Mouse (Mus musculus) embryonic stem cell, embryonic (primary cell): ENCODE results near the gene Tm7sf2.

ENCODE experiments used
- CTCF ChIA-PET, 4 experiments: fragments of 300-600 bp in 2 of 4; fragments of 350-600 bp in 2 of 4; sonication (Branson Sonifier 250); formaldehyde crosslinking; loops; one replicate each; lab custom pipeline; 2022; ENCODE audit warnings: inconsistent platforms in 2 of 4; lab: Charles Lee
- POLR2A ChIA-PET, 4 experiments: fragments of 300-600 bp in 2 of 4; fragments of 350-600 bp in 2 of 4; sonication (Branson Sonifier 250); formaldehyde crosslinking; loops; one replicate each; lab custom pipeline; 2022; ENCODE audit warnings: antibody characterized with exemption in 4 of 4, inconsistent platforms in 1 of 4; lab: Charles Lee

The Tm7sf2 gene

DNA sequence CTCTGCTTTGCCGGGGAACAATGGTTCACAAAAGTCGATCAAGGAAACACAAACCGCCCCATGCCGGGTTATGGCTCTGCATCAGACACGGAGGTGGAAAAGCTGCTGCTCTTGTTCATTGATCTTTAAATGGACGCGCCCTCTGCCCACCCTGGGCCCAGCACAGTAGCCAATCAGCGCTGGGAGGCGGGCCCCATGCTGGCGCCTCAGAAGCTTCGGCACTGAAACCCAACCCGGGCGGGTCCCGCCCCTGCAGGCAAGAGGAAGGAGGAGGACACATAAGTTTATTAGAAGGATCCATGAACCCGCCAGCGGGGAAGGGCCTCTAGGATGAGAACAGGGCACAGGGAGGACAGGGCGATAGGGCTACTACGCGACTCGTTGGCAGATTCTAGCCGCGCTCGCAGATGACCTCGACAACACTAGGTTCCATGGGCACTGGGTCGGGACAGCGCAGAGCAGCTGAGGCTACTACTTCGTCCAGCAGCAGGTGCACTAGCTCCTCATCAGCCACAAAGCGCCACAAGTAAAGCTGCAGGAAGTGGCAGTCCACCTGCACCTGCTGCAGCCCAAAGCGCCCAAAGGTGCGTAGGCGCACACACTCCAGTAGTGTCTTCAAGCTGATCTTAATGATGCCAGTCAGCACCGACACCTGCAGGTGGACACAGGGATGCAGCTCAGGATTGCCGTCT, at the start of gene Tm7sf2:
Gene Tm7sf2, minus strand, starts transcription at position 650 of the 692 bp plus-strand sequence.
- CTCF ChIA-PET = interaction anchor here (0.5 to 6.4 kb wide), 46 partner anchors 9 to 421 kb away, joined by 3 to 46 read pairs (median 4); partner anchors contain the start of genes Cdca5 (in 3 of the 4), Zfpl1 (in 3 of the 4), Snx15 (in 2 of the 4) and Syvn1 (in 2 of the 4)

DNA sequence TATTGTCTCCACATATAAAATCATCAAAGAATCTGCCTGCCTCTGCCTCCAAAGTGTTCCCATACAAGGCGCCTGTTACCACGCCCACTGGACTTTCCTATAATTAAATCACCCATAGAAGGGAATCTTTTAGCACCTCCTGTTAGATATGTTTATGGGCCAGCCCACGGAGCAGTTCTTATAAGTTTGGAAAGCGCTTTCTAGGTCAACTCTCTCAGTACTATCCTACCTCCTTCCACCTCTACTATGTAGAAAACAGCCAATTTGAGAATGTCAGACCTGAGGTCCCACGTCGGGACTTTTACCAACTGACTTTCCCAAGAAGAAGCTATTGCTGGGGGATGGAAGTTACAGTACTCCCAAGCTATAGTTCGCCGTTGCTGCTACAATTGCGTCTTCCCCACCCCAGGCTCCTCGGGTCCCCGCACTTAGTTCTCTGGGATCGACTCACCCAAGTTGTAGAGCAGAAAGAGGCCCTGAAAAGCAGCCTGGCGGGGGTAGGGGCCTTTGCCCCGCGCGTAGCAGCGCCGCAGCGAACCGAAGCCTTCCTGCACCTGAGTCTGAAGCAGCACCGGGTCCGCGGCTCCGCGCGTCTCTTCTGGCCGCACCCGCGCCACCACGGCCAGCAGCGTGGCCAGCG, 49.3 kb upstream of the Tm7sf2 start:
- ChIA-PET POLR2A (interaction anchor here in 3 of 4 experiments (0.6 to 11.3 kb wide), 44 partner anchors 9 to 339 kb away, joined by 3 to 135 read pairs (median 5); partner anchors contain the start of genes Snx15 (in 3 of the 3), Cdca5 (in 2 of the 3), Men1 (in 2 of the 3) and Tm7sf2 (in 2 of the 3)), CTCF (interaction anchor here in 3 of 4 experiments (0.6 to 1.8 kb wide), 4 partner anchors 10 to 119 kb away, joined by 3 to 8 read pairs (median 6); partner anchors contain the start of genes Cdca5 (in 1 of the 3), Ppp2r5b (in 1 of the 3), Snx15 (in 1 of the 3) and Zfpl1 (in 1 of the 3))

More for the DNA sequence above, at the start of gene Tm7sf2:
- POLR2A ChIA-PET = interaction anchor here (0.5 to 47.9 kb wide), 110 partner anchors 4 to 773 kb away, joined by 3 to 1520 read pairs (median 5); partner anchors contain the start of genes Vps51 (in 4 of the 4), Zfpl1 (in 4 of the 4), Capn1 (in 3 of the 4) and Cdca5 (in 3 of the 4)

DNA sequence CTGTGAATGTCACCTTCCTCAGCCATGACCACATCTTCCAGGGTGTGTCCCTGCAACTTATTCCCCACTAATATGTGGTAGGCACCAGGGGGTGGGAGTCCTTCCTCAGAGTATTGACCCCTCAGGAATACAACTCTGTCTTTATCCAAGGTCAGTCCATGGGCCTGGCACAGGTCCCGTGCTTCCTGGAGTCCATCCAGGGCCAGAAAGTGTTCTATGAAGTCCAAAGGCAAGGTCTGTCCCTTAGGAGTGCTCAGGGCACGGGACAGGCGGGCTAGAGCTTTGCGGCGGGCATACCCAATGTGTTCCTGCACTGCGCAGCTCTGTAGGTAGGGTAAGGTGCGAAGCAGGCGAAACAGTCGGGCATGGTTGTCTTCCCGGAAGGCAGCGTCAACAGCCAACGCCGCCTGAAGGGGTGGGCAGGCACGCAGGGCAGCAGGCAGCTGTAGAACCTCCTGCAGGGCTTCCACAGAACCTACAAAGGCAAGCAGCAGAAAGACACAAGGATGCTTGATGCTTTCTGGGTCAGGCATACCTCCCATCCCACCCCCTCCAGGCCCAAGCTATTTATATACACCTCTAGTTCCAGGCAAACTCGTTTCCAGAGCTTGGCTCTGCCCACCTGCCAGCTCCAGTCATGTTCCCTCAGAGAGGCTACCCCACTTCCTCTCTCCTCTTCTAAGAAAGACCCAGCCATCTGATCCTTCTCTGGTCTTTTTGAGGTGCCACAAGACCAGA, 48.1 kb upstream of the Tm7sf2 start:
- ChIA-PET POLR2A (interaction anchor here (0.6 to 11.3 kb wide), 17 partner anchors 11 to 277 kb away, joined by 3 to 135 read pairs (median 4); partner anchors contain the start of genes Cdca5 (in 4 of the 4), Zfpl1 (in 4 of the 4), Snx15 (in 2 of the 4) and Arl2 (in 1 of the 4)), CTCF (interaction anchor here in 1 of 4 experiments (0.6 to 1.5 kb wide), 3 partner anchors 25 to 211 kb away, joined by 3 read pairs; partner anchors contain the start of gene Tmem262)

DNA sequence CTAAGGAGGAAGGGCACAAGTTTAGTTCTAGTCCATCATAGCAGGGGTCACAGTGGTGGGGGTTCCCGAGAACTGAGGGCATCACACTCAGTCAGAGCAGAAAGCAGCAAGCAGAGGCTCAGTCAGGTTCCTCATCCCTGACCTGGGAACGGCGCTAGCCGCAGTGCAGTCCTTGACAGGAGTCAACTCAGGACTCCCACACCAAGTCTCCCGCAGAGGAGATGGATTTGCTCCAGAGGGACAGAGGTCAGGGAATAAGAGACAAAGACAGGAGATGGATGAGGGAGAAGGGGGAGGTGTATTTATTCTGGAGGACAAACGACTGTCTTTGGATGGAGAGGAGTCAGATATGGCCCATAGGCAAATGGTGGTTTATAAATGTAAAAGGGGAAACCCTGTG, 44.9 kb upstream of the Tm7sf2 start:
- POLR2A ChIA-PET = interaction anchor here in 1 of 4 experiments (2.2 kb wide), 1 partner anchor 24 kb away, joined by 12 read pairs; no protein-coding TSS in a partner anchor
- CTCF ChIA-PET = no interaction called here

DNA sequence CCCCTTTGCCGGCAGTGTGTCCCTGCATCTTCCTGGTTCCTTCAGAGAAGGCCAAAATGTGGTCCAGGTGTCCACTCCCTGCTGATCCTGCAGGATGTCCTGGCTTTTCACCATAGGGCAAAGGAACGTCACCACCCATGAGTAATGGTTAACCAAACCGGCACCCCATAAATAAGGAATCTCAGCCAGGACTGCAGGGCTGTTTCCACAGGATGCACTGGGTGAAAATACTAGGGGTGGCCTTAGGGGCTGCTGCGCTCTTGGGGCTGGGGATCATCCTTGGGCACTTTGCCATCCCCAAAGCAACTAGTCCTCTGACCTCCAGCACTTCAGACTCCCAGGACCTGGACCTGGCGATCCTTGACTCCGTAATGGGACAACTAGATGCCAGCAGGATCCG, 37.4 kb upstream of the Tm7sf2 start, which contains the start of gene Naaladl1:
Gene Naaladl1, plus strand, starts transcription at position 197 of the 400 bp plus-strand sequence.
- CTCF ChIA-PET = no interaction called here
- POLR2A ChIA-PET = interaction anchor here in 3 of 4 experiments (0.5 to 11.0 kb wide), 6 partner anchors 13 to 64 kb away, joined by 3 to 137 read pairs (median 3); partner anchors contain the start of genes AC131692.1 (in 1 of the 3), Cdca5 (in 1 of the 3), Fau (in 1 of the 3) and Mrpl49 (in 1 of the 3)

DNA sequence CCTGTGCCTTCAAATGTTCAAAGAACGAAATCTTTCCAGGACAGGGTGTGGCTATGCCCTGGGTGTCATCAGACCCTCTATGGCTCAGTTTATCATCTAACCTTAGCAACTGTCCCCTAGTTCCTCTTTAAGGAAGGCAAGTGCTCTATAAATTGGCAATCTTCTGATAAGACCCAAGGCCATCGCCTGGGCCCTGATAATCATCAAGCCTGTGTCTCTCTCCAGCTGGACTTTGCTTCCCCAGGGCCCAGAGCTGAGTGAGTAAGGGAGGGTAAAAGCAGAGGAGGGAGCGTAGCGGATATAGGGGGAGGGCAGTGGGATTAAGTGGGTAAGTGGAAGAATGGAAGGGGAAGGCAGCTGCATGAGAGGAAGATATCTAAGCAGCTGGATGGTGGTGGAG, 36.3 kb upstream of the Tm7sf2 start:
- CTCF ChIA-PET = no interaction called here
- POLR2A ChIA-PET = interaction anchor here in 3 of 4 experiments (0.6 to 11.0 kb wide), 7 partner anchors 13 to 147 kb away, joined by 3 to 137 read pairs (median 4); partner anchors contain the start of genes Sac3d1 (in 2 of the 3), AC131692.1 (in 1 of the 3), Arl2 (in 1 of the 3) and Cdca5 (in 1 of the 3)

DNA sequence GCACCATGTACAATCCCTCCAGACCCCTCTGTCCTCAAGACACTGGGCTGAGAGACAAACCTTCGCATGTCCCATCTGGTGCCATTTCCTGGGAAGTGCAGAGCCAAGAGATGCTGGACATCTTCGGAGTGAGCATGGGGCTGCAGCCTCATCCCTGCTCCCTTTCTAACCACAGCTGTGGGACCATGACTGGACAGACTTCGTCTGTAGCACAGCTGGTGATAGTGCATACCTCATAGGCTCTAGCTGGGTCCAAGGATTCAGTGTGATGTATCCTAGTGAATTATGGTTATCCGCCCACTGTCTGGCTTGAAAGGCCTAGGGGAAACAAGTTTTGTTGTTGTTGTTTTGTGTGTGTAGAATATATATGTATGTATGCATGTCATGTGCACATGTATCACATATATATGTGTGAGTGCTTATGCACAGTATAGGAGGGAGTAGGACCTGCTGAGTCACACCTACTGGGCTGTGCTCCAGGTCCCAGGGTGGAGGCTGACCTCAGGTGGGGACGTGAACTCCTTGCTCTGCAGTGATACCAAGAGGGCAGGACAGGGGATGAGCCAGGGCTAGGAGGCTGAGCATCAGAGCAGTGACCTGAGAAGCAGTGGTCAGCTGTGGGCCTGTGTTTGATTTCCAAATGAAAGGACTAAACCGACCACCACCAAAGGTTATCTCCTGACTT, 34.1 kb upstream of the Tm7sf2 start:
- ChIA-PET POLR2A (interaction anchor here in 3 of 4 experiments (0.7 to 11.0 kb wide), 10 partner anchors 10 to 46 kb away, joined by 3 to 137 read pairs (median 6); partner anchors contain the start of genes AC131692.1 (in 1 of the 3), Cdca5 (in 1 of the 3), Snx15 (in 1 of the 3) and Tm7sf2 (in 1 of the 3)), CTCF (interaction anchor here in 1 of 4 experiments (2.4 kb wide), 1 partner anchor 315 kb away, joined by 7 read pairs; no protein-coding TSS in a partner anchor)

DNA sequence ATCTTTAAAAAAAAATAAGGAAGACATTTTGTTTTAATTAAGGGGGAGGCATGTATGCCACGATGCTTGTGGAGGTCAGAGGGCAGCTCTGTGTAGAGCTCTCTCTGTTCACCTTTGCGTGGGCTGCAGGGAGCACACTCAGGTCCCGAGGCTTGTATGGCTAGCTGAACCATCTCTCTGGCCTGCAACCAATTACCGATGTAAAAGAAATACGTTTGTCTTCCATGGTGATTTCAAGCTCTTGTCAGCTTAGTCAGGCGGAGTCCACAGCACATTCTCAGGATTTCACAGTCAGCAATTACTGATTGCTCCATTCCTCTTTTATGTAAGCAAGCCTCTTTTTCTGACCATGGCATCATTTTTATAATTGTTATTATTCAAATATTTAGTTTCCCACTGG, 33.0 kb upstream of the Tm7sf2 start:
- ChIA-PET POLR2A (interaction anchor here in 3 of 4 experiments (0.5 to 11.0 kb wide), 13 partner anchors 10 to 1890 kb away, joined by 3 to 137 read pairs (median 3); partner anchors contain the start of genes AC131692.1 (in 1 of the 3), Cdca5 (in 1 of the 3), Sac3d1 (in 1 of the 3) and Tm7sf2 (in 1 of the 3)), CTCF (interaction anchor here in 1 of 4 experiments (0.6 kb wide), 1 partner anchor 145 kb away, joined by 4 read pairs; no protein-coding TSS in a partner anchor)

DNA sequence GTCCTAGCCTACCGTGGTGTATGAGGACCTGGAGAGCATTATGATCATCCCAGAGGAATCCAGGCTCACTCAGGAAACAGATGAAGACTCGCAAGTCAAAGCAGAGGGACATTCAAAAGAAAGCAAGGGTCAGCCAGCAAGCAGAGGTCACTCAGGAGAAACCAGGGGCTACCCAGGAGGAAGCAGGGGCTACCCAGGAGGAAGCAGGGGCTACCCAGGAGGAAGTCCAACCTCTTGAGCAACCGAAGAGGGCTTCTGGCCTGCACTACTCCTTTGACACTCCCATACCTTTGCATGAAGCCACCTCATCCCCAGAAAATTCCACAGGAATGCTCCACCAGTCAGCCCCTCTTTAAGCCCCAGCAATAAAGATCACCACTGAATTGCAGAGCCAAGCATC, 29.7 kb upstream of the Tm7sf2 start:
- POLR2A ChIA-PET = interaction anchor here in 3 of 4 experiments (0.6 to 43.4 kb wide), 8 partner anchors 11 to 517 kb away, joined by 3 to 1520 read pairs (median 6); partner anchors contain the start of genes Cdca5 (in 2 of the 3), Zfpl1 (in 2 of the 3), Fau (in 1 of the 3) and Gm28374 (in 1 of the 3)
- CTCF ChIA-PET = no interaction called here

DNA sequence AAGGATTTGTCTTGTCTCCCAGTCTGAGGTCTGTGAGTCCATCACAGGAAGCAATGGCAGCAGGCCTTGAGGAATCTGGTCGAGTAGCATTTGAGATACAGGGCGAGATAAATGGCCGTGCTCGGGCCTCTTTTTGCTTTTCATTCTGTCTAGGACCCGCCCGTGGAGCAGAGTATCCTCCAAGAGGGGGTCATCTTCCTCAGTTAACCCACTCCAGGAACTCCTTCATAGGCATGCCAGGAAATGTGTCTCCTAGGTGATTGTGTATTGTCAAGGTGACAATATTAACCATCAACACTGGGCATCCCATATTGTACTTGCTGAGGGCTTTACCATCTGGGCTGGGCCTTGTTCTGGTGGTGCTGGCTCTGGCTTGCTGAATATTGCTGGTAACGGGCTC, 25.9 kb upstream of the Tm7sf2 start, which contains the start of gene AC131692.1:
Gene AC131692.1, plus strand, starts transcription at position 301 of the 400 bp plus-strand sequence.
- POLR2A ChIA-PET = interaction anchor here in 2 of 4 experiments (0.6 to 43.4 kb wide), 9 partner anchors 9 to 35 kb away, joined by 3 to 1520 read pairs (median 7); partner anchors contain the start of genes Cdca5 (in 2 of the 2), Tm7sf2 (in 2 of the 2), Vps51 (in 2 of the 2) and Zfpl1 (in 2 of the 2)

DNA sequence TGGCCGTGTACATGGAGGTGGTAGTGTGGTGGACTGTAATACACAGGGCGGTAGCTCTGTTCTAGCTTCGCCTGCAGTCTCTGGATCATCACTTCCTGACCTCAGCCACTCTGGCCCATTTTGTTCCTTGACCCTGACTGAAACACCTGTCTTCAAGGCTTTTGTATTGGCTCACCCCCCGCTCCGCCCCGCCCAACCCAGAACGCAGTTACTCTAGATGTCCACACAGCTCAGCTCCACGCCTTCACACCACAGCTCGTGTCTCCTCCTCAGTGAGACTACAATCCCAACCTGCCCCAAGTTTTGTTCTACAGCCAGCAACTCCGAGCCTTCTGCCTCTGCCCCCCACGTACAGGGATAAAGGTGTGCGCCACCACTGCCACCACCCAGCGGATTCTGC, 20.7 kb upstream of the Tm7sf2 start:
- CTCF ChIA-PET = interaction anchor here (0.6 to 1.9 kb wide), 6 partner anchors 21 to 479 kb away, joined by 3 to 9 read pairs (median 4); partner anchors contain the start of genes Arl2 (in 1 of the 4), Batf2 (in 1 of the 4) and Tm7sf2 (in 1 of the 4)
- POLR2A ChIA-PET = interaction anchor here (0.5 to 43.4 kb wide), 30 partner anchors 7 to 276 kb away, joined by 3 to 1520 read pairs (median 4); partner anchors contain the start of genes Mrpl49 (in 3 of the 4), Vps51 (in 3 of the 4), Cdc42ep2 (in 2 of the 4) and Fau (in 2 of the 4)

More for the DNA sequence above, 25.9 kb upstream of the Tm7sf2 start, which contains the start of gene AC131692.1:
- CTCF ChIA-PET = no interaction called here

DNA sequence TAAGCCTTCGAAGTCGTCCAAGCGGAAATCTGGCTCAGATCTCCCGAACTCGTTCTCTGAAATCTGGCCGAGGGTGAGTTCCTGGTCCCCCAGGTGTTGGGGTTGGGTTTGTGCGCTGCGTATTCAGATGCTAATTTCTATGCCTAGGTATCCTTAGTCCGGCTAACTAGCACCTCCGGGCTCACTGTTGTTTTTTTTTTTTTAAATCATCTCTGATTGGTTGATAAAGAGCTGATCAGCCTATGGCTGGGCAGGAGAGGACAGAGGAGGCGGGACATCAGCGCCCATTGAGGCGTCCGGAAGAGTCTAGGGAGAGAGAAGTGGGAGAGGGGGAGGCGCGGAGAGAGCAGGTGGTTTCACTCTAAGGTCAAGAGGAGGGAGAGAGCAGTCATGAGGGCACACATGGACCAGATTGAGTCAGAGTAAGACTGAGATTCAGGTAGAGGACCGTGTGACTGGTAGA, 17.3 kb upstream of the Tm7sf2 start:
- CTCF ChIA-PET = interaction anchor here (0.6 to 3.8 kb wide), 27 partner anchors 8 to 890 kb away, joined by 3 to 46 read pairs (median 4); partner anchors contain the start of genes Tm7sf2 (in 2 of the 4), Capn1 (in 1 of the 4), Cdc42bpg (in 1 of the 4) and Syvn1 (in 1 of the 4)
- POLR2A ChIA-PET = interaction anchor here (0.5 to 43.4 kb wide), 171 partner anchors 8 to 1282 kb away, joined by 3 to 1520 read pairs (median 5); partner anchors contain the start of genes Vps51 (in 4 of the 4), Znhit2 (in 4 of the 4), Arl2 (in 3 of the 4) and Fau (in 3 of the 4)

DNA sequence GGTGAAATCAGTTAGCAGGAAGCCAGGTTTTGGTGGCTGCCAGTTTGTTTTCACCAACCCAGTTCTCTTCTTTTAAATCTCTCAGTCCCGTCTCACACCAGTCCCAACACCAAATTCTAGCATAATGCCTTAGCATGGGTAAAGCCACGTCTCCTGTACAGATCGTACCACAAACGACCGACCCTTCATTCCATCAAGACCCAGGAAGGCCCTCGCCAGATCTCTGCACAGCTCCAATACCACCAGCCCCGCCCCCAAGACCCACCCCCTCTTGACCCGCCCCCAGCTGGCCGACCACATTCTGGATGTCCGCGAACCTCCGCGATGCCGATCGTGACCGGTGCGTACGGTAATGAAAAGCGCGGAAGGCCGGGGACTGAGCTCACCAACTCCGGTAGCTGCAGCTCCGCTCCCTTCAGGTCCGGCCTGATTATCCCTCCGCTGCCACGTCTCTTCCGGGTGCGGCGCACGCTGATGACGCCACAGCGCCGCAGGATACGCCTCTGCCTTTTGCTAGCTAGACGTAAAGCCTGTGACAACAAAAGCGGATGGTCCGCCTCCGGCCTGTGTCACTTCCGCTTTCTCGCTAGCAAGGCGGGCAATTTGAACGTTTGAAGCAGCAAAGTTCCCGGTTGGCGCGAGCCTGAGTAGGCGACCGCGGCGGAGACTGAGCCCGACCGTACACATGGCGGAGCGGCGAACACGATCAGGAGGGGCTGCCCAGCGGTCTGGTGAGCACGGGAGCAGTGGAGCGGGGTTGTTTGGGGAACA, 16.5 kb upstream of the Tm7sf2 start, which contains the start of the genes Zfpl1 and Cdca5:
Gene Zfpl1, minus strand, starts transcription at position 479 of the 771 bp plus-strand sequence.
Gene Cdca5, plus strand, starts transcription at position 506 of the 771 bp plus-strand sequence.
- POLR2A ChIA-PET = interaction anchor here (0.5 to 43.4 kb wide), 130 partner anchors 8 to 1281 kb away, joined by 3 to 1520 read pairs (median 5); partner anchors contain the start of genes Znhit2 (in 4 of the 4), Fau (in 3 of the 4), Mrpl49 (in 3 of the 4) and Pola2 (in 3 of the 4)
- CTCF ChIA-PET = interaction anchor here (0.6 to 3.8 kb wide), 18 partner anchors 8 to 1031 kb away, joined by 3 to 46 read pairs (median 4); partner anchors contain the start of genes Tm7sf2 (in 2 of the 4), Arl2 (in 1 of the 4), Capn1 (in 1 of the 4) and Cdc42bpg (in 1 of the 4)

DNA sequence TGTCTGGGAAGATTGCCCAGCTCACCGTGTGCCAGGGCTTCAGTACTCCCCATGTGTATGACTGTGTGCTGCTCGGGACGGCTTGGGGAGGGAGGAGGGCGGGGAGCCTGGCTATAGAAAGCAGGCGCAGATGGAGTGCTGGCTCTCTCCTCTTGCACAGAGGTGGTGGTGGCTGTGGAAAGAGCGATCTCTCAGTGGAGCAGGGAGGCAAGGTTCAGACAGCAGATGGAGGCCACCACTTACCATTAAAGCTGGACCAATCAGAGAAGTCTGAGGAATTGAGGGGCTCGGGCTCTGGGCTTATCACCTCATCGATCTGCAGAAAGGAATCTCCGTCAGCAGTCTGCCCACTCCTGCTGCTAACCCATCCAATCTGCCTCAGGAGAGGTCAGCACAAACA, 14.0 kb upstream of the Tm7sf2 start, which contains the start of gene Gm28374:
Gene Gm28374, minus strand, starts transcription at position 101 of the 400 bp plus-strand sequence.
- CTCF ChIA-PET = interaction anchor here in 1 of 4 experiments (0.9 kb wide), 1 partner anchor 15 kb away, joined by 3 read pairs; no protein-coding TSS in a partner anchor
- POLR2A ChIA-PET = interaction anchor here in 3 of 4 experiments (0.8 to 47.9 kb wide), 7 partner anchors 6 to 46 kb away, joined by 3 to 1520 read pairs (median 5); partner anchors contain the start of genes Tm7sf2 (in 3 of the 3), Fau (in 2 of the 3), Mrpl49 (in 2 of the 3) and Syvn1 (in 2 of the 3)
